Mouse (Mus musculus): ENCODE data around the gene Pigb.

Gene Pigb

DNA sequence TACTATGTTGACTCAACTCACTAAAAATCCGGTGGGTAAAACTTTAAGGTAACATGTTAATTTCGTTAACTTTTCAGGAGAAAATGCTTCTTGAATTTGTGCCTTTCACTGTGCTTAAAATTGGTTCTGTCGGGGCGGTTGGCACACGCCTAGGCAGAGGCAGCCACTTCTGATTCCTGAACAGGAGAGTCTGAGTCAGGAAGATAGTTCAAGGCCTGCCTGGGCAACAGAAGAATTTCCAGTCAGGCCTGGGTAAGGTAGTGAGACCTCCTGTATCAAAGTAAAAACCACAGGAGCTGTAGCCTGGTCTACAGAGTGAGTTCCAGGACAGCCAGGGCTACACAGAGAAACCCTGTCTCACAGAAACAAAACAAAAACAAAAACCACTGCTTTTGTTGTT is 47.6 kb downstream of the Pigb start:
- DNase-seq (ENCODE audit: inconsistent ontology term), result no peak

- DNase-seq (ENCODE audit: inconsistent ontology term), result no peak
These were observed 48.8 kb downstream of the Pigb start for GRCm38 (mm10) chr9:72991420-72991819.

DNA sequence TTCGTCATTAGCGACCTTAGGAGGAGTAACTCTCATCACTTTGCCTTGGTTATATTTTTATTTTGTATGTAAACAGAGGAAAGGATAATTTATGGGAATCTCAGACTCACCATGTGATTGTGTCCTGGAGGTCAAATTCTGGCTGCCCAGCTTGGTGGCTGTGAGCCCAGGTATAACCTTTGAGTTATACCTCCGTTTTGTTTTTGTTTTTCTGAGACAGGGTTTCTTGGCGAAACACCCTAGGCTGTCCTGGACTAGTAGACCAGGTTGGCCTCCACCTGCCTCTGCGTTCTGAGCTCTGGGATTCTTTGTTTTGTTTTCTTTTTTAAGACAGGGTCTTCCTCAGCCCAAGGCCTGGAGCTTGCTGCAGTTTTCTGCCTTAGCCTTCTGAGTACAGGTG is 51.5 kb downstream of the Pigb start:
- DNase-seq (ENCODE audit: inconsistent ontology term), result no peak

GRCm38 (mm10) chr9:72987703-72988102 is 52.5 kb downstream of the Pigb start:
- DNase-seq (ENCODE audit: inconsistent ontology term), result no peak

GRCm38 (mm10) chr9:72985250-72986220 is 54.6 kb downstream of the Pigb start, which contains the start of the genes Ccpg1os and Ccpg1:
Gene Ccpg1os (minus strand): TSS chr9:72985382.
Gene Ccpg1 (plus strand): TSS chr9:72985429.
- peak; percentile 96 for DNase-seq (ENCODE audit: inconsistent ontology term)

GRCm38 (mm10) chr9:72983066-72983465 is 57.1 kb downstream of the Pigb start:
- no peak for DNase-seq (ENCODE audit: inconsistent ontology term)

DNA sequence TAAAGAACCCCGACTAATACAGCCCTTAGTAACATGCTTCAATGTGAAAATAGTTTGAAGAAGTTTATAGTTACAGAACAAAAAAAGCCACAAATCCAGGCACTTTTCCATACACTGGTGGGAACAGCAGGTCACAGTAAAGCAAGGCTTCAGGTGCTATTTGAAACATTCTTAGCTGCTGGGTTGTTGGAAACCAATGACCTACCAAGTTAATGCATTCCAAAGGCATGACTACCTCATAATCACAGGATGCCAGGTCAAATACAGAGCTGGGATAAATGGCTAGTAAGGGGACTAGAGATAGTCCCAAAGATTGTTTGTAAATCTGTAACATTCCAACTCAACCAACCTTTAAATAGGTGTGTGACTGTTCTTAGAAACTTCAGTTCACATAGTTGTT is 64.9 kb downstream of the Pigb start:
- DNase-seq (ENCODE audit: inconsistent ontology term), result peak; percentile 20

DNA sequence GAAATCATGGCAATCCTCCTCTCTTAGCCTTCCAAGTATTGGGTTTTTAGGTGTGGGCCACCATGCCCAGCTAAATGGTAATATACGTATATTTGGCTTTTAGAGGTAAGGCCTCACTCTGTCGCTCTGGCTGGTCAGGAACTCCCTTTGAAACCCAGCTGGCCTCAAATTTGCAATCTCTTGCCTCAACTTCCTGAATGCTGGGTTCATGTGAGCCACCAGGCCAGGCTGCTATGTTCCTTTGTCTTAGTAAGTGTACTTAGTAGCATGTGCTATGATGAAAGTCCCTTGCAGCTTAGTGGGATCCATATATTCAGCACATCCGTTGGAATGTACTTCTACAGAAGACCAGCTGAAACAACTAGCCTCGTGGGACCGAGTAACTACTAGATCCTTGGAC is 65.4 kb downstream of the Pigb start:
- no peak for DNase-seq (ENCODE audit: inconsistent ontology term)

DNA sequence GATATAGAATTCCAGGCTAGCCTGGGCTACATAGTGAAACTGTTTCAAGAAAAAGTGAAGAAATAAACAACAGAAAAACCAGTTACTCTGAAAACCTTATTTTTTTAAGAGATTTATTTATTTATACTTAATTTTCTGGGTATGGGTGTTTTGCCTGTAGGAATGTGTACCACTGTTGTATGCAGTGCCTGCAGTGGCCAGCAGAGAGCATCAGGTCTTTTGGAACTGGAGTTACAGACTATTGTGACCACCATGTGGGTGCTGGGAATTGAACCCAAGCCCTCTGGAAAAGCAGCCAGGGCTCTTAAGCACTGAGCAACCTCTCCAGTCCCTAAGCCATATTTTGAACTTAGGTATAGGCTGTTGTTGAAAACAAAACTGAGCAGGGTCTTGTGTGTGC is 67.2 kb downstream of the Pigb start:
- no peak for DNase-seq (ENCODE audit: inconsistent ontology term)

GRCm38 (mm10) chr9:72972435-72972834 is 67.7 kb downstream of the Pigb start:
- no peak for DNase-seq (ENCODE audit: inconsistent ontology term)

GRCm38 (mm10) chr9:72969874-72970273 is 70.3 kb downstream of the Pigb start:
- no peak for DNase-seq (ENCODE audit: inconsistent ontology term)

DNA sequence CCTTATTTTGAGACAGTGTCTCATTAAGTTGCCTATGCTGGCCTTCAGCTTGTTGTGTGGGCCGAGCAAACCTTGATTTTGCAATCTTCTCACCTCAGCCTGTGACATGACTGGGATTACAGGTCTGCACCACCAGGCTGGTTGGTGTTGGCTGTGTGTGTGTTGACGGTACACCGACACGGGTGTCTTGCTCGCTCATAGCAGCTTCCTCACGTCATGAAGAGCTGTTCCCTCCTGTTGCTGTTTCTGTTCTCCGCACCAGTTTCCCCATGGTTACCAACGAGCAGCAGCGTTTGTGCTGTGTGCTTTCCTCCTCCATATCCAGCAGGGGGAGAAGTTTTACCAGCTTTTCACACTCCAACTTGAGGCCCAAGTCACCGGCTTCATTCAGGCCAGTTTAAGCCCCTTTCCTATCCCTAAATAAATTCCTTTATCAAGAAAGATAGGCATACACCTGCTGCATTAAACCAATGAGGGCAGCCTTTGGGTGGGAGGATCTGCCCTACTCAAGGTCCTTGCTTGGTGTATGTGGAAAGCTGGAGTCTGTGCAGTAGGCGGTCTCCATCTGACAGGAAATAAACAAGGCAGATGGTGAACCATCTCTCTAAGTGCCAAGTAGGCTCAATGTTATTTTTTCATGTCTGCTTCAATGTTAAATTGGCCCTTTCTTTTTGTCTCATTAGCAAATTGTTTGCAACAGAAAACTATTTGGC is 71.7 kb downstream of the Pigb start:
- DNase-seq (ENCODE audit: inconsistent ontology term), result peak; percentile 69

DNA sequence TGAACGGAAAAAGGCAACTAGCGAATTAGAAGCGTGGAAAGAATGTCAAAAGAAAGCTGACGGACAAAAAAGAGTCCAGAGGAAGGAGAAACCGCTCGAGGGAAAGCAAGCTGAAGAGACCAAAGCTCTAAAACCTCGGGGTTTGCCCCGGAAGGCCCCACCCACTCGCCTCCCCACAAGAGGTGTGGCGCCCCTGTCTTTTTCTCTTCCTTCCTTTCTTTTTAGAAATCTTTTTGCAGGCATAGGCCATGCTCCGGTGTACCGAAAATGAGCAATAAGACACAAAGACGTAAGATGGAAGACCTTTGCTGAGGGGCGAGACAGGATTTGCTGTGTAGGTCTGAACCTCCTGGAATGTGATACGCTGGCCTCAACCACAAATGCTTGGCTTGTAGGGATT is 78.2 kb downstream of the Pigb start:
- DNase-seq (ENCODE audit: inconsistent ontology term), result no peak

DNA sequence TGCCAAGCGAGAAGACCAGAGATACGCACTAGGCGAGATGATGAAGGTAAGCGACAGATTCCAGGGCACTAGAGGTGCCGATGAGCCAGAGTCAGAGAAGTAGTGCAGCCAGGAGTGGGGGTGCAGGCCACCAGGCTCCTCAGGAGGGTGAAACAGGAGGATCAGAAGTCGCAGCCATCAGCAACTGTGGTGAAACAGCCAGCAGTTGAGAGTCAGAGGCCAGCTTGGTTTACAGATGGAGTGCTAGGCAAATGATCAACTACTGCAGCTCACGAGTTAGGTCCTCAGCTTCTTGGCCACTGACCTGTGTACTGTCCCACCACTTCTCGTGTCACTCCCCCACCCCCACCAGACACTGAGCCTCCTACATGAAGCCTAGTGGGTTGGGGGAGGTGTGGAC is 78.8 kb downstream of the Pigb start:
- DNase-seq (ENCODE audit: inconsistent ontology term), result no peak

DNA sequence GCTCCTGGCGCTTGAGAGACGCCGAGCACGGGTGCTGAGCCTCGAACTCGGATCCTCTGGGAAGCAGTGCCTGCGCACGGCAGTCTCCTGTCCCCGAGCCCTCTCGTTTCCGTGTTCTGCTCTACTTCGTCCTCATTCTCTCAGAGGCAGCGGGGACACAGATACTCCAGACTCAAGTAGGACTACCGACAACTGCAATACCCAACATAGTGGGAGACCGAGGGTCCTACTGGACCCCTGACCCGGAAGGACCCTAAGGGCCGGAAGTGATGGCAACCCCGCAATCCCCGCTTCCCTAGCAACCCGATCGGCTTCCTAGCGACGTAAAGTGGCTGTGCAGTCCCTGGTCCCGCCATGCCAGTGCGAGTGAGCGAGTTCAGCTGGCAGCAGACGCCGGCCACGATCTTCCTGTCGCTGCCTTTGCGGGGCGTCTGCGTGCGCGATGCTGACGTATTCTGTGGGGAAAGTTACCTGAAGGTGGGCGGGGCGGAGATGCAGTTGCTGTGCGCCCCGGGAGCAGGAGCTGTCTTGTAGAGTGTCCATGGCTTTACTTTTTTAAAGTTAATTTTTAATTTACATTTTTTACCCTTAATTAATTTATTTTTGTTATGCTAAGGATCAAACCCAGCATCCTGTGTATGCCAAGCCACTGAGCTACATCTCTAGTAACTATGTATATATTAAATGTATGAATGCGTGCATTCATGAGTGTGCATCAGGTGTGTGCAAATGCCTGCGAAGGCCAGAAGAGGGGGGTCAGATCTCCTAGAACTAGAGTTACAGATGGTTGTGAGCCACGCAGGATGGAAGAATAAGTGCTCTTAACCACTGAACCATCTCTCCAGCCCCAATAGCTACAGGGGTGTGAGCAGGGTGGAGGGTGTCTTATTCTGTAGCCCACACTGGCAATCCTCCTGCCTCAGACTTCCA is 81.4 kb downstream of the Pigb start, which contains the start of the genes Dyx1c1 and Gm44503:
Gene Dyx1c1 (plus strand): TSS at position 265 of the 930 bp plus-strand sequence.
Gene Gm44503 (plus strand): TSS at position 332 of the 930 bp plus-strand sequence.
- DNase-seq (ENCODE audit: inconsistent ontology term), result peak; percentile 74

Measured in Muller cell, postnatal 12 days (primary cell).